Mouse (Mus musculus) liver, embryonic 16.5 days (tissue): Measurements from ENCODE around the gene Spice1. TPM values are rescaled to one million over a fixed set of nuclear protein-coding genes. Genes with fewer than 3 reads are reported as not detected.

Source experiments
- ATAC-seq: fragments of 200-750 bp; cut with Nextera tagmentation; 2 replicates; pipeline ENCODE4 v1.8.0; 2017; ENCODE audit warnings: low read depth, mild to moderate bottlenecking, moderate number of reproducible peaks, moderate library complexity
- H3K27ac ChIP-seq: fragments of 300-500 bp; sonication (generic); 2 replicates; pipeline ENCODE4 v1.5.1; 2014; ENCODE audit warnings: mild to moderate bottlenecking, low read length
- H3K27me3 ChIP-seq: fragments of 300-500 bp; sonication (generic); 2 replicates; pipeline ENCODE4 v1.6.1; 2014; ENCODE audit warnings: low read depth, low read length, mixed read lengths; ENCODE audit not compliant: control insufficient read depth, insufficient read depth
- H3K36me3 ChIP-seq: fragments of 300-500 bp; sonication (generic); 2 replicates; pipeline ENCODE4 v1.6.1; 2014; ENCODE audit warnings: mild to moderate bottlenecking; ENCODE audit not compliant: control insufficient read depth, insufficient read depth
- H3K4me1 ChIP-seq: fragments of 300-500 bp; sonication (generic); 2 replicates; pipeline ENCODE4 v1.6.1; 2014; ENCODE audit warnings: low read depth, low read length, mixed read lengths; ENCODE audit not compliant: control insufficient read depth
- H3K4me2 ChIP-seq: fragments of 300-500 bp; sonication (generic); 2 replicates; pipeline ENCODE4 v1.6.1; 2014; ENCODE audit warnings: low read depth, low read length, mixed read lengths
- H3K4me3 ChIP-seq: fragments of 300-500 bp; sonication (generic); 2 replicates; pipeline ENCODE4 v1.5.1; 2014; ENCODE audit warnings: low read depth, mild to moderate bottlenecking, low read length
- H3K9ac ChIP-seq: fragments of 300-500 bp; sonication (generic); 2 replicates; pipeline ENCODE4 v1.6.1; 2014; ENCODE audit warnings: low read depth, low read length
- H3K9me3 ChIP-seq: fragments of 300-500 bp; sonication (generic); replicated peaks from 2 replicates; pipeline ENCODE4 v1.6.1; 2016; ENCODE audit warnings: low read length; ENCODE audit not compliant: control insufficient read depth
- WGBS: fragments of 180-500 bp; shearing (Covaris S2); extraction: QIAGEN DNeasy Blood & Tissue Kit; methylation state at CpG from one replicate; pipeline ENCODE4 v1.1.7; 2014; ENCODE audit not compliant: insufficient replicate concordance; 5-methylcytosine and 5-hydroxymethylcytosine counted together
- polyA plus RNA-seq: library from polyadenylated mRNA; unstranded; fragments of >200 nt; fragmentation: Nextera tagmentation; extraction: Ambion mirVana; gene quantifications from 2 replicates; pipeline ENCODE4 v1.2.1, GENCODE M21; 2015

Gene Spice1
- polyA plus RNA-seq, 1 experiment from 2014 or later: 7.5 TPM

- Histone ChIP-seq H3K27me3 (peaks cover 24% of the 10 kb centered on the region), H3K27ac (no peak overlapping the region), H3K4me3 (no peak overlapping the region), H3K9me3 (peaks cover 3% of the 10 kb centered on the region; the same call in 1 of the 2 replicates), H3K36me3 (no peaks in the 10 kb centered on the region), H3K4me1 (no peaks in the 10 kb centered on the region), H3K4me2 (no peak overlapping the region), H3K9ac (no peak overlapping the region)
- 35% methylated on average over 4 of the region's 4 CpGs for WGBS
- no peak for ATAC-seq
Observed at GRCm38 (mm10) chr16:44328644-44329043, 18.3 kb upstream of the Spice1 start.

- H3K4me1 ChIP-seq: no peaks in the 10 kb centered on the region
- H3K4me2 ChIP-seq: no peak overlapping the region
- H3K4me3 ChIP-seq: no peak overlapping the region
- ATAC-seq: no peak
- no peak overlapping the region for H3K9ac ChIP-seq
- peaks cover 3% of the 10 kb centered on the region; the same call in 1 of the 2 replicates for H3K9me3 ChIP-seq
- H3K27ac ChIP-seq: no peak overlapping the region
- H3K27me3 ChIP-seq: peaks cover 28% of the 10 kb centered on the region
- 70% methylated on average over 9 of the region's 9 CpGs for WGBS
- H3K36me3 ChIP-seq: no peaks in the 10 kb centered on the region
Observed at GRCm38 (mm10) chr16:44330657-44331056, 16.3 kb upstream of the Spice1 start.

GRCm38 (mm10) chr16:44331154-44331553, 15.8 kb upstream of the Spice1 start:
- Histone ChIP-seq H3K4me1 (no peaks in the 10 kb centered on the region), H3K9me3 (peaks cover 3% of the 10 kb centered on the region; the same call in 1 of the 2 replicates), H3K27me3 (peaks cover 28% of the 10 kb centered on the region), H3K9ac (no peak overlapping the region), H3K4me3 (no peak overlapping the region), H3K36me3 (no peaks in the 10 kb centered on the region), H3K4me2 (no peak overlapping the region), H3K27ac (no peak overlapping the region)
- WGBS: 36% methylated on average over 9 of the region's 9 CpGs
- ATAC-seq: no peak

- H3K36me3 ChIP-seq: no peaks in the 10 kb centered on the region
- ATAC-seq: no peak
- no peak overlapping the region for H3K27ac ChIP-seq
- 19% methylated on average over 6 of the region's 6 CpGs for WGBS
- no peaks in the 10 kb centered on the region for H3K4me1 ChIP-seq
- peaks cover 3% of the 10 kb centered on the region; the same call in 1 of the 2 replicates for H3K9me3 ChIP-seq
- H3K4me2 ChIP-seq: peak overlapping the region; percentile 78
- peak overlapping the region; percentile 54 for H3K4me3 ChIP-seq
- no peak overlapping the region for H3K9ac ChIP-seq
- H3K27me3 ChIP-seq: peaks cover 28% of the 10 kb centered on the region
Observed at GRCm38 (mm10) chr16:44331671-44331994, 15.3 kb upstream of the Spice1 start.

GRCm38 (mm10) chr16:44331995-44332860, 14.7 kb upstream of the Spice1 start:
- peak overlapping the region; percentile 45; the same call in 1 of the 2 replicates for H3K9ac ChIP-seq
- no peaks in the 10 kb centered on the region for H3K4me1 ChIP-seq
- ATAC-seq: no peak
- H3K4me3 ChIP-seq: peak overlapping the region; percentile 54
- WGBS: under 1% methylated on average over 60 of the region's 60 CpGs
- peaks cover 28% of the 10 kb centered on the region for H3K27me3 ChIP-seq
- peaks cover 3% of the 10 kb centered on the region; the same call in 1 of the 2 replicates for H3K9me3 ChIP-seq
- no peaks in the 10 kb centered on the region for H3K36me3 ChIP-seq
- no peak overlapping the region for H3K27ac ChIP-seq
- H3K4me2 ChIP-seq: peak overlapping the region; percentile 78

GRCm38 (mm10) chr16:44332861-44333284, 14.0 kb upstream of the Spice1 start, which contains the start of gene Sidt1:
TSS of gene Sidt1 (minus strand) at chr16:44333196.
- Histone ChIP-seq H3K4me2 (peak within 1 kb of the TSS; percentile 78), H3K36me3 (no peaks in the 10 kb centered on the region), H3K9ac (peak within 1 kb of the TSS; percentile 45; the same call in 1 of the 2 replicates), H3K27me3 (peaks cover 28% of the 10 kb centered on the region), H3K27ac (no peak within 1 kb of the TSS), H3K9me3 (peaks cover 3% of the 10 kb centered on the region; the same call in 1 of the 2 replicates), H3K4me1 (no peaks in the 10 kb centered on the region), H3K4me3 (peak within 1 kb of the TSS; percentile 54)
- ATAC-seq: no peak
- 3% methylated on average over 15 of the region's 15 CpGs for WGBS

- no peaks in the 10 kb centered on the region for H3K36me3 ChIP-seq
- H3K27ac ChIP-seq: no peak overlapping the region
- no peak overlapping the region for H3K4me2 ChIP-seq
Observed at GRCm38 (mm10) chr16:44337541-44337940, 9.4 kb upstream of the Spice1 start.

GRCm38 (mm10) chr16:44349801-44350397, 3.0 kb downstream of the Spice1 start:
- Histone ChIP-seq H3K36me3 (no peaks in the 10 kb centered on the region), H3K4me1 (peaks cover 26% of the 10 kb centered on the region), H3K27ac (no peak overlapping the region), H3K9me3 (no peaks in the 10 kb centered on the region), H3K27me3 (no peaks in the 10 kb centered on the region), H3K4me3 (no peak overlapping the region), H3K4me2 (peak overlapping the region; percentile 30; the same call in 1 of the 2 replicates), H3K9ac (no peak overlapping the region)
- no peak for ATAC-seq
- 29% methylated on average over 4 of the region's 4 CpGs for WGBS

More at GRCm38 (mm10) chr16:44337541-44337940, 9.4 kb upstream of the Spice1 start:
- ATAC-seq: no peak
- Histone ChIP-seq H3K4me1 (no peaks in the 10 kb centered on the region), H3K9me3 (no peaks in the 10 kb centered on the region), H3K27me3 (peaks cover 11% of the 10 kb centered on the region), H3K4me3 (no peak overlapping the region), H3K9ac (no peak overlapping the region)

GRCm38 (mm10) chr16:44356291-44356690, 9.4 kb downstream of the Spice1 start:
- WGBS: 35% methylated on average over 7 of the region's 7 CpGs
- Histone ChIP-seq H3K27me3 (no peaks in the 10 kb centered on the region), H3K9ac (no peak overlapping the region), H3K27ac (no peak overlapping the region), H3K4me3 (no peak overlapping the region), H3K36me3 (no peaks in the 10 kb centered on the region), H3K4me2 (no peak overlapping the region), H3K9me3 (no peaks in the 10 kb centered on the region), H3K4me1 (peaks cover 8% of the 10 kb centered on the region)
- no peak for ATAC-seq
